Mouse (Mus musculus) myocyte (in vitro differentiated cells): ENCODE data around the gene Wdfy1. TPM values are rescaled to one million over a fixed set of nuclear protein-coding genes. Genes with fewer than 3 reads are reported as not detected.

Source experiments
- polyA plus RNA-seq: library from polyadenylated mRNA; unstranded; fragments of >200 nt; fragmentation: generic; extraction: Trizol; gene quantifications from one replicate; pipeline ENCODE4 v1.2.1, GENCODE M21; 2012; ENCODE audit warnings: missing spikeins

Gene Wdfy1
- polyA plus RNA-seq, 1 experiment, result 28.6 TPM

Other genes starting within 250 kb of the Wdfy1 start
- 0.34 TPM for gene Ap1s3, start 104.2 kb downstream of the Wdfy1 start, polyA plus RNA-seq
- gene Mrpl44, start 125 bp downstream of the Wdfy1 start, polyA plus RNA-seq, result 32.6 TPM
- gene Serpine2, start 85.0 kb upstream of the Wdfy1 start, polyA plus RNA-seq, result 18.2 TPM